Comparison of ENCODE assay signal across 19 mouse cellular contexts in genomic region chr14:32037661-32038252, GRCm38 (mm10). TPM values are rescaled to one million over a fixed set of nuclear protein-coding genes. Genes with fewer than 3 reads are reported as not detected.
A peak's percentile ranks its signal among the peaks of the same experiment; 100 is the strongest.
DNase-seq lines count a peak whose midpoint lies in the region; ATAC-seq lines count a peak whose summit lies in the region.
"Had no signal": no experiment of that assay in that cellular context is flagged by ENCODE, and none has a peak within 500 bp of the region (broad histone marks: within the 10 kb centered on the region; RNA-seq: fewer than 3 reads in every experiment).

No protein-coding gene starts in this region.

- H3K36me3 ChIP-seq in midbrain, embryonic 10.5 days, result no peaks in the 10 kb centered on the region
- no peaks in the 10 kb centered on the region for H3K36me3 ChIP-seq in midbrain, embryonic 11.5 days (ENCODE audit: control insufficient read depth, insufficient read depth, low read length)
- H3K36me3 ChIP-seq: midbrain, embryonic 12.5 days had no signal

- 85% methylated on average over 8 of the region's 8 CpGs for WGBS in midbrain, embryonic 10.5 days
- WGBS in midbrain, embryonic 11.5 days, result 82% methylated on average over 8 of the region's 8 CpGs

- H3K9me3 ChIP-seq in midbrain, embryonic 10.5 days (replicated peaks), result no peaks in the 10 kb centered on the region
- H3K9me3 ChIP-seq in midbrain, embryonic 11.5 days (ENCODE audit: control insufficient read depth, low read length), result no peaks in the 10 kb centered on the region
- H3K9me3 ChIP-seq: midbrain, embryonic 12.5 days had no signal

- H3K4me1 ChIP-seq in midbrain, embryonic 10.5 days, result no peaks in the 10 kb centered on the region
- H3K4me1 ChIP-seq in midbrain, embryonic 11.5 days (ENCODE audit: control insufficient read depth, insufficient read depth, low read length), result no peaks in the 10 kb centered on the region
- H3K4me1 ChIP-seq: midbrain, embryonic 12.5 days had no signal

- 0 out of 2 replicates have a peak overlapping the region, but pooled peaks have one; percentile 0 for H3K27ac ChIP-seq in midbrain, embryonic 10.5 days (replicated peaks)
- no peak overlapping the region for H3K27ac ChIP-seq in midbrain, embryonic 11.5 days (ENCODE audit: low read depth, low read length)
- H3K27ac ChIP-seq: kidney, postnatal 0 days; midbrain, embryonic 12.5 days had no signal

- no peak overlapping the region for H3K4me2 ChIP-seq in midbrain, embryonic 11.5 days
- H3K4me2 ChIP-seq: midbrain, embryonic 12.5 days had no signal

- no peak for ATAC-seq in midbrain, embryonic 11.5 days (ENCODE audit: low FRiP score)
- ATAC-seq: inflammation-experienced regulatory T-cells, adult 6 months had no signal

- H3K27me3 ChIP-seq in midbrain, embryonic 10.5 days (ENCODE audit: low read depth, poor library complexity, severe bottlenecking), result no peaks in the 10 kb centered on the region
- H3K27me3 ChIP-seq in midbrain, embryonic 11.5 days (ENCODE audit: control insufficient read depth, insufficient read depth, low read length), result no peaks in the 10 kb centered on the region
- H3K27me3 ChIP-seq: midbrain, embryonic 12.5 days had no signal

- no peak overlapping the region for H3K4me3 ChIP-seq in midbrain, embryonic 10.5 days
- no peak overlapping the region for H3K4me3 ChIP-seq in midbrain, embryonic 11.5 days (ENCODE audit: low read depth, low read length)
- H3K4me3 ChIP-seq: midbrain, embryonic 12.5 days; myocyte had no signal

- DNase-seq in cerebellum, postnatal 25 days, result peak; percentile 30 to 58
- DNase-seq in cerebellum, adult 11-12 months, result no peak
- DNase-seq in midbrain, embryonic 10.5 days (ENCODE audit: low spot score), result no peak
- no peak for DNase-seq in midbrain, embryonic 11.5 days (ENCODE audit: low spot score, missing footprints)
- peak; percentile 83 for DNase-seq in liver
- no peak for DNase-seq in retina, embryonic 14.5 days (ENCODE audit: low spot score)
- DNase-seq in testis, postnatal 14 days (ENCODE audit: low spot score), result no peak
- no peak for DNase-seq in urinary bladder, postnatal 4 days (ENCODE audit: low spot score in 2 of 2)
- DNase-seq: adrenal gland, postnatal 10 days; cerebellum, adult 18-20 months; gastrocnemius, postnatal 14 days; layer of hippocampus, adult 9-11 months; left cerebral cortex, postnatal 4 days; right cerebral cortex, postnatal 4 days; thymus, postnatal 25 days had no signal

- H3K9ac ChIP-seq in midbrain, embryonic 11.5 days (ENCODE audit: low read length), result no peak overlapping the region
- H3K9ac ChIP-seq: midbrain, embryonic 12.5 days had no signal

RNA-seq across cellular contexts. Expression of gene Galnt15, which starts 9.0 kb away (rescaled TPM):
- 0.10 and 0.11 TPM in 2 replicates for polyA plus RNA-seq in midbrain, embryonic 10.5 days (2016; fragmentation: Nextera tagmentation; extraction: Ambion mirVana)
- polyA plus RNA-seq in midbrain, embryonic 11.5 days (2014; fragmentation: Nextera tagmentation; extraction: Ambion mirVana), result 0.08 and 0.11 TPM in 2 replicates
- polyA plus RNA-seq: inflammation-experienced regulatory T-cells, adult 6 months; myocyte had no signal

RNA-seq across cellular contexts. Expression of gene Oxnad1, which starts 47.4 kb away (rescaled TPM):
- polyA plus RNA-seq in midbrain, embryonic 10.5 days (2016; fragmentation: Nextera tagmentation; extraction: Ambion mirVana), result 19.7 and 26.7 TPM in 2 replicates
- 21.6 and 25.8 TPM in 2 replicates for polyA plus RNA-seq in midbrain, embryonic 11.5 days (2014; fragmentation: Nextera tagmentation; extraction: Ambion mirVana)

RNA-seq across cellular contexts. Expression of gene Dph3, which starts 47.8 kb away (rescaled TPM):
- polyA plus RNA-seq in midbrain, embryonic 10.5 days (2016; fragmentation: Nextera tagmentation; extraction: Ambion mirVana), result 92.1 and 104 TPM in 2 replicates
- polyA plus RNA-seq in midbrain, embryonic 11.5 days (2014; fragmentation: Nextera tagmentation; extraction: Ambion mirVana), result 93.2 and 94.8 TPM in 2 replicates

Comparison
In these comparisons a context has a peak if more than half of its experiments do, and no peak if none do; other contexts are left out.
1. DNase-seq: peak in cerebellum, postnatal 25 days (2 of 2) and liver (single experiment); none in cerebellum, adult 11-12 months (single experiment), midbrain, embryonic 10.5 days (single experiment), midbrain, embryonic 11.5 days (single experiment), retina, embryonic 14.5 days (single experiment), testis, postnatal 14 days (single experiment) and urinary bladder, postnatal 4 days (0 of 2).